Mouse (Mus musculus) MEL (cell line): Measurements from ENCODE around the gene Ifngr2.

ENCODE experiments used
- MAFK ChIP-seq: IDR thresholded peaks from 2 replicates; pipeline ENCODE4 v1.6.1; 2011; ENCODE audit warnings: low read depth, mild to moderate bottlenecking, low read length, improper control_type of control experiment, borderline replicate concordance
- ZMIZ1 ChIP-seq: IDR thresholded peaks from 2 replicates; pipeline ENCODE4 v1.6.1; 2012; ENCODE audit warnings: low read depth, mild to moderate bottlenecking, inconsistent platforms, low read length, improper control_type of control experiment, moderate library complexity

GRCm38 (mm10) chr16:91599242-91599641 lies 52.4 kb downstream of the Ifngr2 start:
- TF ChIP-seq ZMIZ1 (no peak), MAFK (no peak)
